Mouse (Mus musculus) embryonic fibroblast, embryonic 13.5 days (primary cell): ENCODE results near the gene Lrrc57.

Source experiments
- CTCF ChIP-seq: IDR thresholded peaks from 2 replicates; pipeline ENCODE4 v1.5.1; 2011; ENCODE audit warnings: mild to moderate bottlenecking, control low read depth, low read length, moderate library complexity, borderline replicate concordance; ENCODE audit not compliant: insufficient read depth
- POLR2A ChIP-seq: IDR thresholded peaks from 2 replicates; pipeline ENCODE4 v1.6.1; 2011; ENCODE audit warnings: low read depth, mild to moderate bottlenecking, control low read depth, low read length, moderate library complexity

- TF ChIP-seq CTCF (no peak), POLR2A (no peak)
Observed at GRCm38 (mm10) chr2:120575121-120575520, 34.2 kb downstream of the Lrrc57 start.
